Mouse (Mus musculus): ENCODE data around the gene Ttk. TPM values are rescaled to one million over a fixed set of nuclear protein-coding genes. Genes with fewer than 3 reads are reported as not detected.

Ttk gene
- polyA plus RNA-seq, 1 experiment from 2014 or later, result 4.8 TPM

DNA sequence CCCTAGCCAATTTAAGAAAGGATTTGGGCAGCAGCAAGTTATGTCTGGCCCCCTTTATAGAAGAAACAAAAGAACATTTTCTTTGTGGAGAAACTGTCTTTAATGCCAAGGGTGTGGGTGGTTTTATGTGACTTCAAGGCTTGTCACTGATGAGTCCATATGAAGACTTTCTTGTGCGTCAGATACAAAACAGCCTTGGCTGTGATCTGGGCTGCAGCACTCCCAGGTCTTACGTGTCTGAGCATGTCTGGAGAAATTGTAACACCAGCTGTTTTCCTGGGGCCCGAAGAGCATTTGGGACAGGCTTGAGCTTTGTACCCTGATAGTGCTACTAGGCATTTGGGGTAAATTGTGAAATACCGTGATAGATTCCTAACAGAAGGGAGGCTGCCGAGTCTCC, 11.6 kb upstream of the Ttk start:
- Histone ChIP-seq H3K27ac (no peak overlapping the region), H3K9ac (no peak overlapping the region), H3K9me3 (no peaks in the 10 kb centered on the region), H3K36me3 (replicated peaks) (no peaks in the 10 kb centered on the region), H3K4me3 (no peak overlapping the region), H3K4me1 (no peaks in the 10 kb centered on the region), H3K27me3 (replicated peaks) (no peaks in the 10 kb centered on the region), H3K4me2 (no peak overlapping the region)
- 81% methylated on average over 5 of the region's 5 CpGs for WGBS
- ATAC-seq (replicated peaks), result no peak

DNA sequence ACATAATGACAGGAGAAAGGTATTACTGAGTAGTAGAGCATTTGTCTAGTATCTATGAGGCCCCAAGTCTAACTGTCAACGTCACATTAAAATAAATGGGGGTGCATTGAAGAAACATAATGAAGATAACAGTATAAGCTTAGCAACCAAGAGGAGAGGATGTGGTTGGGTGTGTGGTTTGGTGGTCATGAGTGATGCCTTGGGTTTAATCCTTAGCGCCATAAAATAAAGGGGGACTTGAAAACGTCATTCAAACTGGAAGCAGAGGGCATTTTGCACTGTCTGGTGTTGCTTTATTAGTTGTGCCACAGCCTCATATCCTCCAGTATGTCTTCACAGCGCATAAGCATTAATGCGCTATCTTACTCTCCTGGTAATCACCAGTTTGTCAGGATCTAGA, 4.6 kb upstream of the Ttk start:
- WGBS, result 88% methylated on average over 5 of the region's 5 CpGs
- Histone ChIP-seq H3K4me1 (peaks cover 3% of the 10 kb centered on the region), H3K36me3 (replicated peaks) (no peaks in the 10 kb centered on the region), H3K9ac (no peak overlapping the region), H3K4me2 (no peak overlapping the region), H3K27me3 (replicated peaks) (no peaks in the 10 kb centered on the region), H3K27ac (no peak overlapping the region), H3K4me3 (no peak overlapping the region), H3K9me3 (no peaks in the 10 kb centered on the region)
- no peak for ATAC-seq (replicated peaks)

DNA sequence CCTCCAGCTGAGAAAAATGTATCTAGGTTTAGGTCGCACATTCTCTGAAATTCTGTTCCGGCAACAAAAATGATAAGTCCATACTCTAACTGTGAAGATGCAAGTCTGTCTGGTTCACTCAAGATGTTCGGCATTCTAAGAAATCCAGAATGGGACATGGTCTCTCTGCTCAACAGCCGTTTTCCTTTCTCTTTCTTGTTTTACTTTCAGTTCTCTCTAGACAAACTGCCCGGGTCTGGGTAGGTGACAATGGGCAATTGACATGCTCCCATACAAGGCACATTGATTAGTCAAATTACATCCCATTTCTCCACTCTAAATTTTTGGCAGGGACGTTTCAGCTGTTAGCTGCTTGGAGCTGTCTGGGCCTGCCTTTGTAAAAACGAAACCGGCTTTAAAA, 3.3 kb upstream of the Ttk start:
- H3K4me1 ChIP-seq, result peaks cover 8% of the 10 kb centered on the region
- no peaks in the 10 kb centered on the region for H3K27me3 ChIP-seq (replicated peaks)
- no peaks in the 10 kb centered on the region for H3K9me3 ChIP-seq
- no peak overlapping the region for H3K4me2 ChIP-seq
- H3K27ac ChIP-seq, result no peak overlapping the region
- no peak overlapping the region for H3K9ac ChIP-seq
- WGBS, result 78% methylated on average over 8 of the region's 8 CpGs
- H3K4me3 ChIP-seq, result no peak overlapping the region
- H3K36me3 ChIP-seq (replicated peaks), result no peaks in the 10 kb centered on the region
- no peak for ATAC-seq (replicated peaks)

DNA sequence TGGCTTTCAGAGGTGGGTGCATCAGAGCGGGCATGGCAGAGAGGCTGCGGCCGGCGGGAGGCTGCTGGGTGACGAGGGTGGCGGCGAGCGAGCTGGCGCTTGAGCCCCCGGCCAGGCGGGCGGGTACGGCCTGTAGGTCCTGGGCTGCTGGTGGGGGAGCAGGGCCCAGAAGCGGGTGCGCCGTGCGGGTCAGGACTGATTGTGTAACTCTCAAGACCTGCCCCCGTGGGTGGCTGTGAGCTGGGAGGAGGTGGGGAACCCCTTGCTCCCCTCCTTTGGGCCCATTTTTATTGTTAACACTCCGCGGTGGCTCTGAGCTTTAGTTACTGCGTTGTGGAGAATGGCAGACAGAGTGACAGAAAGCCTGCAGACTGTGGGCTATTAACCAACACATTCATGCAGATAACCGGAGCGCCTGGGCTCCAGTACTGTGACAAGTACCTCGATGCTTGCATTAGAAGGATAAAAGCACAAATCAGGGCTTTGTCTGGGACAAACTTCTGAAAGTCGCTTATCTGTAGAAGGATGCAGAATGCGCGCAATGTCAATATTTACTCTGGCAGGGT, 342 bp downstream of the Ttk start:
- 1% methylated on average over 27 of the region's 27 CpGs for WGBS
- ATAC-seq (replicated peaks), result no peak; the same call in 1 of the 2 replicates

DNA sequence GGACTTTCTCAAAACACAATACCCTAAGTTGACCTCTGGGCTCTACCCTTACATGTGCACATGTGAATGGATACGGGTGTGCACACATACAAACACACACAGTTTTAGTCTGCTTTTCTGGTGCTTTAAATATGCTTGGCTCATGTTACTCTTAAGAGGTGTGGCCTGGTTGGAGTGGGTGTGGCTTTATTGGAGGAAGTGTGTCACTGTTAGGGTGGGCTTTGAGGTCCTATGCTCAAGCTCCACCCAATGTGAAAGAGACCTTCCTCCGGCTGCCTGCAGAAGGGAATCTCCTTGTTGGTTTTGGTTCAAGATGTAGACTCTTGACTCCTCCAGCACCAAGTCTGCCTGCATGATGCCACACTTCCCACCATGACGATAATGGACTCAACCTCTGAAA, 18.0 kb downstream of the Ttk start:
- ATAC-seq (replicated peaks), result no peak
- 87% methylated on average over 3 of the region's 3 CpGs for WGBS
- no peaks in the 10 kb centered on the region for H3K9me3 ChIP-seq
- H3K27me3 ChIP-seq (replicated peaks), result no peaks in the 10 kb centered on the region
- H3K36me3 ChIP-seq (replicated peaks), result no peaks in the 10 kb centered on the region
- H3K9ac ChIP-seq, result no peak overlapping the region
- no peak overlapping the region for H3K4me3 ChIP-seq
- H3K4me2 ChIP-seq, result no peak overlapping the region
- no peak overlapping the region for H3K27ac ChIP-seq
- no peaks in the 10 kb centered on the region for H3K4me1 ChIP-seq

More for the DNA sequence above, 342 bp downstream of the Ttk start:
- peak overlapping the region; percentile 90 for H3K9ac ChIP-seq
- H3K9me3 ChIP-seq, result no peaks in the 10 kb centered on the region
- H3K4me2 ChIP-seq, result peak overlapping the region; percentile 98
- H3K27me3 ChIP-seq (replicated peaks), result no peaks in the 10 kb centered on the region
- no peak overlapping the region for H3K27ac ChIP-seq
- H3K4me1 ChIP-seq, result peaks cover 8% of the 10 kb centered on the region
- peak overlapping the region; percentile 76 for H3K4me3 ChIP-seq
- H3K36me3 ChIP-seq (replicated peaks), result no peaks in the 10 kb centered on the region

DNA sequence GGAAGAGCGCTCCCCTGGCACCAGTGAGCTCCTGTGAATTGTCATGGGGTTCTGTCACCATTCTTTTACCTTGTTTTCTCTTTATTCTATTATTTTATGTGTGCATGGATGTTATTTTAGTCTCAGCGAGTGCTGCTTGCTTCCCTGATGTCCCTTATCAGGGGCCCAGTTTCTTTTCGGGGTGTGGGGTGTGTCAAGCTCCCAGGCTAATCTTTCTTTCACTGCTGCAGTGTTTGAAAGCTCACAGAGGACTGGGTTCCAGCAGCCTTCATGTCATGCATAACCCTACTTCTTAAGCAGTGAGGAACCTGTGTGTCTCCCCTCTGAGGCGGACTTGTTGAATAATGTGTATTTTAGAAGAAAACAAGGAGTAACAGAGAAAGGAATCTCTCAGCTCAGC, 30.7 kb downstream of the Ttk start:
- no peaks in the 10 kb centered on the region for H3K36me3 ChIP-seq (replicated peaks)
- no peak overlapping the region for H3K9ac ChIP-seq
- no peaks in the 10 kb centered on the region for H3K27me3 ChIP-seq (replicated peaks)
- no peak overlapping the region for H3K4me2 ChIP-seq
- no peaks in the 10 kb centered on the region for H3K4me1 ChIP-seq
- H3K27ac ChIP-seq, result no peak overlapping the region
- no peak for ATAC-seq (replicated peaks)
- WGBS, result 96% methylated on average over 4 of the region's 4 CpGs
- no peak overlapping the region for H3K4me3 ChIP-seq
- H3K9me3 ChIP-seq, result no peaks in the 10 kb centered on the region

DNA sequence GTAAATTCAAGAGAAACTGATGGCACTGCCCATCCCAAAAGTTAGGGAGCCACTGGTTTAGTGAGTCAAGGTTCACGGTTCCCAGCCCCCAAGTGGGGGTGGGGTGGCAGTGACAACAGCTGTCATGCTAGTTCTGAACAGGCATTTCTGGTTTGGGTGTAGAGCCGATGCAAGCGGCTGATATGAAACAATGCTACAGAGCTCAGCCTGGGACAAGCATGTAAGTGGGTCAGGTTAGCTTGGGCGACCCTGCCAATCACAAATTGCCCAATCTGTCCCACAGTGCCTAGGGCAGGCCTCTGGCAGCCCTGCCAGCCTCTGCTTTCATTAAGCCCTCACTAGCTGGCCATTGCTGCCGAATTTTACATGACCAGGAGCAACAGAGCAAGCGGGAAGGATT, 47.7 kb downstream of the Ttk start:
- no peak overlapping the region for H3K4me2 ChIP-seq
- no peak overlapping the region for H3K27ac ChIP-seq
- H3K4me1 ChIP-seq, result no peaks in the 10 kb centered on the region
- H3K9me3 ChIP-seq, result no peaks in the 10 kb centered on the region
- no peaks in the 10 kb centered on the region for H3K27me3 ChIP-seq (replicated peaks)
- no peaks in the 10 kb centered on the region for H3K36me3 ChIP-seq (replicated peaks)
- WGBS, result 83% methylated on average over 6 of the region's 6 CpGs
- ATAC-seq (replicated peaks), result no peak
- no peak overlapping the region for H3K9ac ChIP-seq
- H3K4me3 ChIP-seq, result no peak overlapping the region

DNA sequence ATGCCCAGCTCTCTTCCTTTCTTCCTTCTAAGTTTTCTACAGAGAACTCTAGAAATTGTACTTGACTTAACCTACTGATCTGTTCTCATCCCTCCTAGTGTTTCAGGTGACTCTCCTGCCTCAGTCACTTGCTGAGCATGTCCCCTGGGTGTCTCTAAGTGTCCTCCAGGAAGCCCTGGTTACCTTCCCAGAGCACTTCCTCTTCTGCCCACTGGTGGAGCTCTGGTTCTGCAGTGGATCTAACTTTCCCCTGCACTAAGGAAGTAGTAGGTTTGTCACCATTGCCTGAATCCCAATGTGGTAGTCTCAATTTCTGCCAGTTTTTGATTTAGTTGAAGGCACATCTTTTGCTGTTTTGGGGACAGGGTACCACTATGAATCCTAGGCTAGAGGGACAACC, 51.7 kb downstream of the Ttk start:
- no peak overlapping the region for H3K27ac ChIP-seq
- H3K36me3 ChIP-seq (replicated peaks), result no peaks in the 10 kb centered on the region
- no peaks in the 10 kb centered on the region for H3K4me1 ChIP-seq
- no peak overlapping the region for H3K9ac ChIP-seq
- H3K4me3 ChIP-seq, result no peak overlapping the region
- H3K9me3 ChIP-seq, result no peaks in the 10 kb centered on the region
- H3K27me3 ChIP-seq (replicated peaks), result no peaks in the 10 kb centered on the region
- H3K4me2 ChIP-seq, result no peak overlapping the region
- ATAC-seq (replicated peaks), result no peak

DNA sequence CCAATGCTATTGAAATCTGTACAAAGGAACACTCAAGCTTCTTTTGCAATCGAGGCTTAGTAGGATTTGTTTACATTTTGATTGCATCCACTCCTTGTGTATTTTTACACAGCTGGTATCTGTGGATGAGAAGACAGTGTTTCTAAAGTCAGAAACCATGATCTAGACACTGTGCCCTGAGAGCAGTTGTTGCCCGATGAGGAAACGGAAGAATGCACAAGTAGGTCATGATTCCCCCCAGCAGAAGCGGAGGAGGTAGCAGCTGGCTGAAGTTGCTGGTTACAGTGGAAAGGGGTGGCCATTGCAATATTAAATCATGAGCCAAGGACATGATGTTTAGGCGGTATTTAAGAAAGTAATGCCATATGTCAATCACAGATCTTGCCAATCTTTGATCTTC, 53.7 kb downstream of the Ttk start:
- WGBS, result 88% methylated on average over 5 of the region's 5 CpGs
- ATAC-seq (replicated peaks), result no peak
- no peak overlapping the region for H3K27ac ChIP-seq
- H3K9ac ChIP-seq, result no peak overlapping the region
- H3K9me3 ChIP-seq, result no peaks in the 10 kb centered on the region
- no peaks in the 10 kb centered on the region for H3K27me3 ChIP-seq (replicated peaks)
- H3K4me1 ChIP-seq, result no peaks in the 10 kb centered on the region
- no peak overlapping the region for H3K4me3 ChIP-seq
- no peak overlapping the region for H3K4me2 ChIP-seq
- no peaks in the 10 kb centered on the region for H3K36me3 ChIP-seq (replicated peaks)

DNA sequence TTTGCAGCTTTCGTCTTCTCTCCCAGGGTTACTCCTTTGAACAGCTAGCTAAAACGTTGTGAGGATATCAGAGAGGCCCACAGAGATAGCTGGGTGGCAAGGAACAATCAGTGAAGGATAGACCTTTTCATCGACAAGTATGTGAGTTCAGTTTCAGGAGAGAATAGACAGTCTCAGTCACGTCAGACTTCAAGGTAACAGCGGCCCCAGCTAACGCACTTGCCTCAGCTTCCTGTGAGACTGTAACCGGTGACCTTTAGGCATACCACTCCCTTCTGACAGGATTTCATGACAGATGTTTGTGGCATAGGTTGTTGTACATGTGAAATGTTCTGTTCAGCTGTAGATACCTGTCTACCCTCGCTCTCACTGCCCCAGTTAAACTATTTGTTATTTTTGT, 58.6 kb downstream of the Ttk start:
- H3K36me3 ChIP-seq (replicated peaks), result no peaks in the 10 kb centered on the region
- WGBS, result 71% methylated on average over 8 of the region's 8 CpGs
- no peak overlapping the region for H3K9ac ChIP-seq
- ATAC-seq (replicated peaks), result no peak
- no peak overlapping the region for H3K4me3 ChIP-seq
- H3K4me1 ChIP-seq, result no peaks in the 10 kb centered on the region
- H3K27me3 ChIP-seq (replicated peaks), result no peaks in the 10 kb centered on the region
- H3K9me3 ChIP-seq, result no peaks in the 10 kb centered on the region
- no peak overlapping the region for H3K4me2 ChIP-seq
- H3K27ac ChIP-seq, result no peak overlapping the region

DNA sequence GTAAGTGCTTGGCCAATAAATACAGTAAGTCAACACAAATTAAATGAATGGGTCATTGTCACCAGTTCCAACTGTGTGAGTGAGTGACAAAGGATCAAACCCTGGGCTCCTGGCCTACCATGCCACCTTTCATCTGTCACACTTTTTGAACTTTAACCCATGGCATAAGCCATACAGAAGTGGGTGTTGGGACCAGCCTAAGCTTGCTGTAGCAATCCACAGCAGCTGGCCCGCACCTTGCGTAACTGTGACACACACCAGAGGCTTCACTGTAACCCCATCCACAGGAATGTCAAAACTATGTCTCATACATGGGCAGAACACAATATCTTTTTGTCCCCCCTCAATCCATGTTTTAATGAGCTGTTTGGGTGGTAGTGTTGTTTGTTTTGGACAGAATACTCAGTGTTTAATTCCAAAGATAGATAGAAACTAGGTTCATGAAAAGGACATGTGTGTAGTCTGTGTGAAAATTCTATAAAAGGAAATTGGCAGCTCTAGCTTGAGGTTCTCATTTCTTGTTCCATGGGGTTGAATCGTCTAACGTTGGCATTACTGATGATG, 59.4 kb downstream of the Ttk start:
- H3K27me3 ChIP-seq (replicated peaks), result no peaks in the 10 kb centered on the region
- H3K27ac ChIP-seq, result no peak overlapping the region
- no peak overlapping the region for H3K4me2 ChIP-seq
- H3K4me3 ChIP-seq, result no peak overlapping the region
- H3K9ac ChIP-seq, result no peak overlapping the region
- H3K9me3 ChIP-seq, result no peaks in the 10 kb centered on the region
- no peaks in the 10 kb centered on the region for H3K36me3 ChIP-seq (replicated peaks)
- H3K4me1 ChIP-seq, result no peaks in the 10 kb centered on the region
- WGBS, result 92% methylated on average over 4 of the region's 4 CpGs
- ATAC-seq (replicated peaks), result no peak

DNA sequence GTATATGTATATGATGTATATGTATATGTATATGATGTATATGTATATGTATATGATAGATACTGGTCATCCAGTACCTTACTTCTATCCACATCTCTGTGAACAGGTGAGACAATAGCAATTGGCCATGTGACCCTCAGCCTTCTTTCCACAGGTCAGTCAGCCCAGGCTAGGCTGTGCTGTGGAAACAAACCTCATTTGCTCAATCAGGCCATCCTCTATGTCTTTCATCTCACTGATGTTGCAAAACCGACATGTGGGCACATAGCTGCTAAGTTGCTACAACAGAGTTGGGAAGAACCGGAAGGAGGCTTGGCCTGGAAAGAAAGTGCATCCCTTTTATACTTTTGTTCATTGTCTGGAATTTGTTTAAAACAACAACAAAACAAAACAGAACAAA, 67.6 kb downstream of the Ttk start:
- no peak overlapping the region for H3K4me3 ChIP-seq
- H3K9ac ChIP-seq, result no peak overlapping the region
- H3K27ac ChIP-seq, result no peak overlapping the region
- no peak for ATAC-seq (replicated peaks)
- H3K36me3 ChIP-seq (replicated peaks), result no peaks in the 10 kb centered on the region
- no peaks in the 10 kb centered on the region for H3K9me3 ChIP-seq
- no peaks in the 10 kb centered on the region for H3K4me1 ChIP-seq
- no peak overlapping the region for H3K4me2 ChIP-seq
- WGBS, result 91% methylated on average over 2 of the region's 2 CpGs
- H3K27me3 ChIP-seq (replicated peaks), result no peaks in the 10 kb centered on the region

DNA sequence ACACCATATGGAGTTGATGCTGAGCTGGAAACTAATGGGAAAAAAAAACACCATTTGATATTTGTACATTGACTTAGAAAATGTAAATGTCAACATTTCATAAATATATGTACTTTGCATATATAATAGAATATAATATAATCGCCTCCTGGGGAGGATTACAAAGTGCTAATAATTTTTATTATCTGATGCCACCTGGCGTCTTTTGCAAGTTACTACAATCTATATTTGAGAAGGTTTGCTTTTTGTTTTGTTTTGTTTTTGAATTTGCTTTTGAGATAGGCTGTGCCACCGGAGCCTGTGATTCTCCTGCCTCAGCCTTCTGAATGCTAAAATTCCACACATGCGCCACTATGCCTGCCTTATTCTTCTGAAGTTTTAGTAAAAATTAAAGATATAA, 71.3 kb downstream of the Ttk start:
- Histone ChIP-seq H3K9me3 (no peaks in the 10 kb centered on the region), H3K4me3 (no peak overlapping the region), H3K9ac (no peak overlapping the region), H3K27ac (no peak overlapping the region), H3K36me3 (replicated peaks) (no peaks in the 10 kb centered on the region), H3K27me3 (replicated peaks) (no peaks in the 10 kb centered on the region), H3K4me2 (no peak overlapping the region), H3K4me1 (no peaks in the 10 kb centered on the region)
- 79% methylated on average over 4 of the region's 4 CpGs for WGBS
- no peak for ATAC-seq (replicated peaks)
